8 mouse cellular contexts compared by ENCODE assay signal in the genomic region with DNA sequence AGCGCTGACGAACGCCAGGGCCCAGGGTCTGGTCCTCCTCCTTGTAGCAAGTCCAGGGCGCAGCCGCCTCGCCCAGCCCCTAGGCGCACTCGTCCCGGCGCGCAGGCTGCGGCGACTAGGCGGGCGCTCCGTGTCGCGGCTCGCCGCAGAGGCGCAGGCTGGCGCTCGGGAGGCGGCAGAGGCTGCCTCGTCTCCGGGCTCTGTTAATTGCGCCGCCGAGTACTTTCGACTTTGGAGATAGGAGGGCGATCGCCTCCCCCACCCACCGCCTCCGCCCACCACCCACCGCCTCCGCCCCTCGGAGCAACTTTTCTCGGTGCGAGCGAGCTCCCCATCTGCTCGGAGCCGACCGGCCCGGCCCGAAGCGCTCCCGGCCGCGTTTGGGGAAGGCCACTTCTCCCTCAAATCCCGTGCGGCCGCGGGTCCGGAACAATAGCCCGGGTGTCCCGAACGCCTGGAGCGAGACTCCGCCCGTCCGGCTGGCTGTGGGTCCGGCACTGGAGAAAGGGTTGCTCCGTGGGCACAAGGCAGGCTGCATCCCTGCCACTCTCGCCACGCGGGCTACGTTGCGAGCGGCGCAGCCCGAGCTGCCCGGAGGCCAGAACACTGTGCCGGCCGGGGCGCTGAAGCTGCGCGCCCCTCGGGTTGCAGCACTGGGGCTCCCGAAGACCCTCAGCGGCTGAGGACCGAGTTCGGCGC. TPM values are rescaled to one million over a fixed set of nuclear protein-coding genes. Genes with fewer than 3 reads are reported as not detected.
A peak's percentile ranks its signal among the peaks of the same experiment; 100 is the strongest.
DNase-seq lines count a peak whose midpoint lies in the region; ATAC-seq and TF ChIP-seq lines count a peak whose summit lies in the region.

No protein-coding gene starts in this region.

- no peak for TF ChIP-seq CTCF in liver, adult 2 months (IDR thresholded peaks at IDR 0.05; ENCODE audit: low read depth, low read length)
- no peak for TF ChIP-seq CTCF in midbrain, postnatal 0 days (IDR thresholded peaks at IDR 0.05)

- no peak for TF ChIP-seq POLR2A in liver, adult 2 months (IDR thresholded peaks at IDR 0.05; ENCODE audit: extremely low read depth, insufficient read depth, low read length)

- ATAC-seq in hindbrain, embryonic 16.5 days = peak; percentile 65
- ATAC-seq in midbrain, postnatal 0 days (ENCODE audit: low FRiP score) = peak; percentile 55

- no peaks in the 10 kb centered on the region for H3K36me3 ChIP-seq in hindbrain, embryonic 16.5 days (ENCODE audit: control insufficient read depth, insufficient read depth, low read length)
- no peaks in the 10 kb centered on the region for H3K36me3 ChIP-seq in liver, adult 2 months (ENCODE audit: control insufficient read depth, insufficient read depth, low read length)
- H3K36me3 ChIP-seq in midbrain, postnatal 0 days (ENCODE audit: insufficient read depth, low read length) = no peaks in the 10 kb centered on the region

- peak overlapping the region; percentile 79 for H3K27ac ChIP-seq in hindbrain, embryonic 16.5 days (ENCODE audit: low read depth, low read length)
- 0 out of 2 replicates have a peak overlapping the region, but pooled peaks have one; percentile 6 for H3K27ac ChIP-seq in liver, adult 2 months (replicated peaks; ENCODE audit: insufficient read depth, low read depth, low read length)
- no peak overlapping the region for H3K27ac ChIP-seq in midbrain, postnatal 0 days (ENCODE audit: low read depth, low read length)

- peak overlapping the region; percentile 98 for H3K4me2 ChIP-seq in hindbrain, embryonic 16.5 days (ENCODE audit: low read length)
- peak overlapping the region; percentile 98 for H3K4me2 ChIP-seq in midbrain, postnatal 0 days (ENCODE audit: low read depth, low read length, poor library complexity, severe bottlenecking)

- H3K9me3 ChIP-seq in hindbrain, embryonic 16.5 days (ENCODE audit: control insufficient read depth, low read length) = no peaks in the 10 kb centered on the region
- H3K9me3 ChIP-seq in midbrain, postnatal 0 days (ENCODE audit: low read length) = no peaks in the 10 kb centered on the region

- H3K27me3 ChIP-seq in hindbrain, embryonic 16.5 days (replicated peaks; ENCODE audit: control insufficient read depth, insufficient read depth, low read length) = peaks cover 31% of the 10 kb centered on the region
- peaks cover 15% of the 10 kb centered on the region for H3K27me3 ChIP-seq in liver, adult 2 months (ENCODE audit: control insufficient read depth, insufficient read depth, low read length)
- H3K27me3 ChIP-seq in midbrain, postnatal 0 days (ENCODE audit: insufficient read depth, low read length) = peaks cover 67% of the 10 kb centered on the region

- H3K9ac ChIP-seq in hindbrain, embryonic 16.5 days (ENCODE audit: low read depth, low read length) = peak overlapping the region; percentile 75
- H3K9ac ChIP-seq in liver, adult 2 months (ENCODE audit: low read depth, low read length) = peak overlapping the region; percentile 80
- peak overlapping the region; percentile 37; the same call in 1 of the 2 replicates for H3K9ac ChIP-seq in midbrain, postnatal 0 days (replicated peaks; ENCODE audit: low read length, poor library complexity, severe bottlenecking)

- 0% methylated on average over 74 of the region's 83 CpGs for WGBS in hindbrain, embryonic 16.5 days
- under 1% methylated on average over 83 of the region's 83 CpGs for WGBS in liver, adult 2 months
- WGBS in midbrain, postnatal 0 days = 0% methylated on average over 57 of the region's 83 CpGs

- no peaks in the 10 kb centered on the region for H3K79me2 ChIP-seq in liver, adult 2 months (ENCODE audit: control insufficient read depth, insufficient read depth, low read length)

- H3K4me3 ChIP-seq in hindbrain, embryonic 16.5 days (ENCODE audit: low read length) = peak overlapping the region; percentile 80
- H3K4me3 ChIP-seq in liver, adult 2 months (ENCODE audit: insufficient read depth, low read depth, low read length) = peak overlapping the region; percentile 82
- peak overlapping the region; percentile 44 for H3K4me3 ChIP-seq in midbrain, postnatal 0 days (ENCODE audit: low read depth, low read length)

- H3K4me1 ChIP-seq in hindbrain, embryonic 16.5 days (ENCODE audit: control insufficient read depth, insufficient read depth, low read depth, low read length) = peaks cover 38% of the 10 kb centered on the region
- peaks cover 6% of the 10 kb centered on the region for H3K4me1 ChIP-seq in liver, adult 2 months (ENCODE audit: control insufficient read depth, insufficient read depth, low read length)
- H3K4me1 ChIP-seq in midbrain, postnatal 0 days (ENCODE audit: insufficient read depth, low read length) = peaks cover 12% of the 10 kb centered on the region; the same call in 1 of the 2 replicates

- DNase-seq in right cerebral cortex, adult 18-20 months = peak; percentile 52
- DNase-seq in right cerebral cortex, adult 2 months (ENCODE audit: low spot score in 2 of 2) = no peak
- peak; percentile 26 to 57 for DNase-seq in cerebellum, adult 18-20 months
- DNase-seq in gastrocnemius, postnatal 10 days = peak; percentile 61
- peak; percentile 22 for DNase-seq in liver, adult 2 months (ENCODE audit: extremely low read depth, low read depth, low spot score)
- DNase-seq in midbrain, postnatal 0 days (ENCODE audit: low spot score) = peak; percentile 39
- DNase-seq in urinary bladder, postnatal 25 days (ENCODE audit: low spot score) = peak; percentile 35

RNA-seq across cellular contexts. Expression of a gene that starts 6.0 kb away (rescaled TPM):
- 1 to 10 TPM in 1 of 2 experiments, under 1 TPM in 1; 0.63 to 9.2 TPM for total RNA-seq in gastrocnemius, postnatal 10 days (2021)
- polyA plus RNA-seq in hindbrain, embryonic 16.5 days (2015; fragmentation: Nextera tagmentation; extraction: Ambion mirVana) = 1.1 and 2.0 TPM in 2 replicates
- total RNA-seq in liver, adult 2 months (2014; rRNA removed) = 0.09 and 0.13 TPM in 2 replicates
- polyA plus RNA-seq in liver, adult 2 months (2012; rRNA removed) = 0.16 and 0.17 TPM in 2 replicates
- total RNA-seq in midbrain, postnatal 0 days (2014; rRNA removed) = 1.2 TPM in 2 replicates
- polyA plus RNA-seq in midbrain, postnatal 0 days (2015; fragmentation: Nextera tagmentation; extraction: Ambion mirVana) = 0.60 and 0.85 TPM in 2 replicates

Comparison
In these comparisons a context has a peak if more than half of its experiments do, and no peak if none do; other contexts are left out.
1. DNase-seq: peak in right cerebral cortex, adult 18-20 months (single experiment), cerebellum, adult 18-20 months (2 of 2), gastrocnemius, postnatal 10 days (single experiment), liver, adult 2 months (single experiment), midbrain, postnatal 0 days (single experiment) and urinary bladder, postnatal 25 days (single experiment); none in right cerebral cortex, adult 2 months (0 of 2).
2. Peak in every context shown above with its lines, with median percentiles within 50 percentile points of each other: H3K4me3 ChIP-seq and H3K9ac ChIP-seq.